Comparison of ENCODE assay signal across 36 mouse cellular contexts in genomic region chr6:15316948-15317347, GRCm38 (mm10).
"Had no signal": no experiment of that assay in that cellular context is flagged by ENCODE, and none has a peak within 500 bp of the region (broad histone marks: within the 10 kb centered on the region; RNA-seq: fewer than 3 reads in every experiment).

No protein-coding gene starts in this region.

- H3K36me3 ChIP-seq: heart, embryonic 10.5 days; heart, embryonic 12.5 days; heart, embryonic 13.5 days; heart, embryonic 15.5 days; hindbrain, embryonic 10.5 days; hindbrain, embryonic 12.5 days; hindbrain, embryonic 13.5 days; hindbrain, embryonic 15.5 days; intestine, embryonic 15.5 days; kidney, embryonic 15.5 days had no signal

- ATAC-seq: hindbrain, embryonic 16.5 days; hindbrain, postnatal 0 days; inflammation-experienced regulatory T-cells, adult 6 months; intestine, embryonic 15.5 days; intestine, embryonic 16.5 days; intestine, postnatal 0 days had no signal

- H3K4me2 ChIP-seq: heart, embryonic 11.5 days; heart, embryonic 12.5 days; heart, embryonic 13.5 days; heart, embryonic 15.5 days; hindbrain, embryonic 12.5 days; hindbrain, embryonic 13.5 days; hindbrain, embryonic 14.5 days; hindbrain, embryonic 15.5 days; intestine, embryonic 15.5 days; kidney, embryonic 15.5 days had no signal

- H3K9ac ChIP-seq: heart, embryonic 12.5 days; heart, embryonic 13.5 days; heart, embryonic 15.5 days; hindbrain, embryonic 12.5 days; hindbrain, embryonic 13.5 days; hindbrain, embryonic 14.5 days; hindbrain, embryonic 15.5 days; intestine, embryonic 15.5 days; kidney, embryonic 15.5 days had no signal

- H3K27ac ChIP-seq: heart, adult 2 months; heart, embryonic 10.5 days; heart, embryonic 13.5 days; heart, embryonic 15.5 days; hindbrain, embryonic 10.5 days; hindbrain, embryonic 12.5 days; hindbrain, embryonic 13.5 days; hindbrain, embryonic 14.5 days; hindbrain, embryonic 15.5 days; hindbrain, postnatal 0 days; intestine, embryonic 15.5 days; kidney, embryonic 15.5 days; kidney, postnatal 0 days; layer of hippocampus, adult 2 months had no signal

- H3K4me3 ChIP-seq: heart, adult 2 months; heart, embryonic 10.5 days; heart, embryonic 12.5 days; heart, embryonic 13.5 days; heart, embryonic 15.5 days; hindbrain, embryonic 10.5 days; hindbrain, embryonic 12.5 days; hindbrain, embryonic 13.5 days; hindbrain, embryonic 15.5 days; intestine, embryonic 15.5 days; kidney, embryonic 15.5 days; layer of hippocampus, adult 2 months had no signal

- H3K9me3 ChIP-seq: heart, embryonic 10.5 days; heart, embryonic 12.5 days; heart, embryonic 13.5 days; heart, embryonic 15.5 days; hindbrain, embryonic 10.5 days; hindbrain, embryonic 12.5 days; hindbrain, embryonic 13.5 days; hindbrain, embryonic 15.5 days; intestine, embryonic 15.5 days; kidney, embryonic 15.5 days had no signal

- H3K4me1 ChIP-seq: heart, embryonic 10.5 days; hindbrain, embryonic 10.5 days; hindbrain, embryonic 12.5 days; hindbrain, embryonic 13.5 days; hindbrain, embryonic 15.5 days; intestine, embryonic 15.5 days; kidney, embryonic 15.5 days had no signal

- DNase-seq: heart, adult 18-20 months; heart, adult 2 months; heart, postnatal 10 days; heart, postnatal 14 days; heart, postnatal 36 days; heart, postnatal 4 days; kidney, adult 11 months; kidney, adult 18-20 months; kidney, adult 2 months; kidney, adult 8-10 months; kidney, adult 9 months; kidney, postnatal 10 days; kidney, postnatal 14 days; kidney, postnatal 25 days; kidney, postnatal 36 days; kidney, postnatal 4 days; layer of hippocampus, adult 9-11 months had no signal

- H3K27me3 ChIP-seq: heart, embryonic 12.5 days; heart, embryonic 13.5 days; heart, embryonic 15.5 days; hindbrain, embryonic 12.5 days; hindbrain, embryonic 13.5 days; hindbrain, embryonic 15.5 days; intestine, embryonic 15.5 days; kidney, embryonic 15.5 days had no signal
